Mouse (Mus musculus): ENCODE measurements around the gene Ypel4. TPM values are rescaled to one million over a fixed set of nuclear protein-coding genes. Genes with fewer than 3 reads are reported as not detected.
"Not testable (repeated sequence)": the region's sequence is repeated elsewhere in the genome, so short reads cannot be mapped to it uniquely, and the experiment has no call there.

Ypel4 gene
- polyA plus RNA-seq, 1 experiment from 2014 or later = 79.1 TPM

GRCm38 (mm10) chr2:84723856-84724255 is 10.0 kb upstream of the Ypel4 start:
- peaks cover 32% of the 10 kb centered on the region for H3K4me1 ChIP-seq (ENCODE audit: control insufficient read depth, low read depth, low read length)
- no peak for ATAC-seq (ENCODE audit: low read depth)
- H3K4me2 ChIP-seq (ENCODE audit: low read depth, low read length) = no peak overlapping the region
- 92% methylated on average over 14 of the region's 14 CpGs for whole genome bisulfite sequencing (ENCODE audit: insufficient replicate concordance)
- no peak overlapping the region for H3K9ac ChIP-seq (ENCODE audit: low read depth, low read length)
- H3K4me3 ChIP-seq (ENCODE audit: low read depth, low read length) = no peak overlapping the region
- peaks cover 37% of the 10 kb centered on the region for H3K36me3 ChIP-seq (ENCODE audit: control insufficient read depth, insufficient read depth)
- H3K9me3 ChIP-seq (replicated peaks; ENCODE audit: control insufficient read depth, low read length) = no peaks in the 10 kb centered on the region
- H3K27ac ChIP-seq (ENCODE audit: low read length) = peak overlapping the region; percentile 17; the same call in 1 of the 2 replicates
- no peaks in the 10 kb centered on the region for H3K27me3 ChIP-seq (ENCODE audit: control insufficient read depth, insufficient read depth, low read depth, low read length)

GRCm38 (mm10) chr2:84725770-84726169 is 8.1 kb upstream of the Ypel4 start:
- Histone ChIP-seq H3K36me3 (ENCODE audit: control insufficient read depth, insufficient read depth) (peaks cover 37% of the 10 kb centered on the region), H3K9ac (ENCODE audit: low read depth, low read length) (peak overlapping the region; percentile 79), H3K9me3 (replicated peaks; ENCODE audit: control insufficient read depth, low read length) (no peaks in the 10 kb centered on the region), H3K4me1 (ENCODE audit: control insufficient read depth, low read depth, low read length) (peaks cover 42% of the 10 kb centered on the region), H3K4me3 (ENCODE audit: low read depth, low read length) (peak overlapping the region; percentile 77), H3K4me2 (ENCODE audit: low read depth, low read length) (peak overlapping the region; percentile 68), H3K27ac (ENCODE audit: low read length) (peak overlapping the region; percentile 24; the same call in 1 of the 2 replicates), H3K27me3 (ENCODE audit: control insufficient read depth, insufficient read depth, low read depth, low read length) (no peaks in the 10 kb centered on the region)
- ATAC-seq (ENCODE audit: low read depth) = no peak
- 82% methylated on average over 10 of the region's 10 CpGs for WGBS (ENCODE audit: insufficient replicate concordance)

GRCm38 (mm10) chr2:84726716-84727115 is 7.1 kb upstream of the Ypel4 start:
- peak overlapping the region; percentile 77 for H3K4me3 ChIP-seq (ENCODE audit: low read depth, low read length)
- peak overlapping the region; percentile 79 for H3K9ac ChIP-seq (ENCODE audit: low read depth, low read length)
- WGBS (ENCODE audit: insufficient replicate concordance) = under 1% methylated on average over 9 of the region's 9 CpGs
- no peak for ATAC-seq (ENCODE audit: low read depth)
- no peaks in the 10 kb centered on the region for H3K27me3 ChIP-seq (ENCODE audit: control insufficient read depth, insufficient read depth, low read depth, low read length)
- H3K4me2 ChIP-seq (ENCODE audit: low read depth, low read length) = peak overlapping the region; percentile 68
- H3K9me3 ChIP-seq (replicated peaks; ENCODE audit: control insufficient read depth, low read length) = no peaks in the 10 kb centered on the region
- peaks cover 30% of the 10 kb centered on the region for H3K36me3 ChIP-seq (ENCODE audit: control insufficient read depth, insufficient read depth)
- peak overlapping the region; percentile 97 for H3K27ac ChIP-seq (ENCODE audit: low read length)
- peaks cover 43% of the 10 kb centered on the region for H3K4me1 ChIP-seq (ENCODE audit: control insufficient read depth, low read depth, low read length)

GRCm38 (mm10) chr2:84727172-84727858 is 6.5 kb upstream of the Ypel4 start, which contains the start of gene Clp1:
Gene Clp1 (minus strand): TSS chr2:84727350.
- Histone ChIP-seq H3K4me1 (ENCODE audit: control insufficient read depth, low read depth, low read length) (peaks cover 49% of the 10 kb centered on the region), H3K27me3 (ENCODE audit: control insufficient read depth, insufficient read depth, low read depth, low read length) (no peaks in the 10 kb centered on the region), H3K9me3 (replicated peaks; ENCODE audit: control insufficient read depth, low read length) (no peaks in the 10 kb centered on the region), H3K4me3 (ENCODE audit: low read depth, low read length) (peak within 1 kb of the TSS; percentile 77), H3K9ac (ENCODE audit: low read depth, low read length) (peak within 1 kb of the TSS; percentile 79), H3K27ac (ENCODE audit: low read length) (peak within 1 kb of the TSS; percentile 97), H3K36me3 (ENCODE audit: control insufficient read depth, insufficient read depth) (peaks cover 28% of the 10 kb centered on the region), H3K4me2 (ENCODE audit: low read depth, low read length) (peak within 1 kb of the TSS; percentile 87)
- 0% methylated on average over 39 of the region's 39 CpGs for WGBS (ENCODE audit: insufficient replicate concordance)
- peak; percentile 96 for ATAC-seq (ENCODE audit: low read depth)

- not testable (repeated sequence) for H3K4me3 ChIP-seq (ENCODE audit: low read depth, low read length); H3K9me3 ChIP-seq (replicated peaks; ENCODE audit: control insufficient read depth, low read length); H3K27me3 ChIP-seq (ENCODE audit: control insufficient read depth, insufficient read depth, low read depth, low read length); ATAC-seq (ENCODE audit: low read depth); H3K9ac ChIP-seq (ENCODE audit: low read depth, low read length)
- WGBS (ENCODE audit: insufficient replicate concordance) = 81% methylated on average over 5 of the region's 5 CpGs
- Histone ChIP-seq H3K4me1 (ENCODE audit: control insufficient read depth, low read depth, low read length) (peaks cover 57% of the 10 kb centered on the region), H3K36me3 (ENCODE audit: control insufficient read depth, insufficient read depth) (peaks cover 25% of the 10 kb centered on the region), H3K27ac (ENCODE audit: low read length) (peak overlapping the region; percentile 97), H3K4me2 (ENCODE audit: low read depth, low read length) (peak overlapping the region; percentile 87)
These were observed 5.7 kb upstream of the Ypel4 start for GRCm38 (mm10) chr2:84728191-84728590.

GRCm38 (mm10) chr2:84731206-84731605 is 2.7 kb upstream of the Ypel4 start:
- Histone ChIP-seq H3K4me1 (ENCODE audit: control insufficient read depth, low read depth, low read length) (peaks cover 62% of the 10 kb centered on the region), H3K9me3 (replicated peaks; ENCODE audit: control insufficient read depth, low read length) (no peaks in the 10 kb centered on the region), H3K4me3 (ENCODE audit: low read depth, low read length) (no peak overlapping the region), H3K27ac (ENCODE audit: low read length) (peak overlapping the region; percentile 97), H3K36me3 (ENCODE audit: control insufficient read depth, insufficient read depth) (peaks cover under 1% of the 10 kb centered on the region; the same call in 1 of the 2 replicates), H3K9ac (ENCODE audit: low read depth, low read length) (peak overlapping the region; percentile 23; the same call in 1 of the 2 replicates), H3K4me2 (ENCODE audit: low read depth, low read length) (no peak overlapping the region), H3K27me3 (ENCODE audit: control insufficient read depth, insufficient read depth, low read depth, low read length) (no peaks in the 10 kb centered on the region; the same call in 1 of the 2 replicates)
- 71% methylated on average over 3 of the region's 3 CpGs for WGBS (ENCODE audit: insufficient replicate concordance)
- no peak for ATAC-seq (ENCODE audit: low read depth)

GRCm38 (mm10) chr2:84732394-84732793 is 1.5 kb upstream of the Ypel4 start:
- no peaks in the 10 kb centered on the region for H3K9me3 ChIP-seq (replicated peaks; ENCODE audit: control insufficient read depth, low read length)
- H3K27ac ChIP-seq (ENCODE audit: low read length) = peak overlapping the region; percentile 97
- peak overlapping the region; percentile 57 for H3K4me2 ChIP-seq (ENCODE audit: low read depth, low read length)
- H3K27me3 ChIP-seq (ENCODE audit: control insufficient read depth, insufficient read depth, low read depth, low read length) = no peaks in the 10 kb centered on the region; the same call in 1 of the 2 replicates
- whole genome bisulfite sequencing (ENCODE audit: insufficient replicate concordance) = 84% methylated on average over 1 of the region's 1 CpGs
- H3K4me1 ChIP-seq (ENCODE audit: control insufficient read depth, low read depth, low read length) = peaks cover 70% of the 10 kb centered on the region
- peak; percentile 16 for ATAC-seq (ENCODE audit: low read depth)
- H3K4me3 ChIP-seq (ENCODE audit: low read depth, low read length) = no peak overlapping the region; the same call in 1 of the 2 replicates
- H3K9ac ChIP-seq (ENCODE audit: low read depth, low read length) = no peak overlapping the region
- H3K36me3 ChIP-seq (ENCODE audit: control insufficient read depth, insufficient read depth) = peaks cover 12% of the 10 kb centered on the region; the same call in 1 of the 2 replicates

- under 1% methylated on average over 11 of the region's 11 CpGs for WGBS (ENCODE audit: insufficient replicate concordance)
- H3K4me1 ChIP-seq (ENCODE audit: control insufficient read depth, low read depth, low read length) = peaks cover 86% of the 10 kb centered on the region
- no peaks in the 10 kb centered on the region for H3K9me3 ChIP-seq (replicated peaks; ENCODE audit: control insufficient read depth, low read length)
- peak overlapping the region; percentile 57 for H3K4me2 ChIP-seq (ENCODE audit: low read depth, low read length)
- H3K4me3 ChIP-seq (ENCODE audit: low read depth, low read length) = peak overlapping the region; percentile 76
- H3K27ac ChIP-seq (ENCODE audit: low read length) = peak overlapping the region; percentile 97
- H3K27me3 ChIP-seq (ENCODE audit: control insufficient read depth, insufficient read depth, low read depth, low read length) = no peaks in the 10 kb centered on the region; the same call in 1 of the 2 replicates
- H3K9ac ChIP-seq (ENCODE audit: low read depth, low read length) = peak overlapping the region; percentile 88
- no peak for ATAC-seq (ENCODE audit: low read depth)
- peaks cover 26% of the 10 kb centered on the region for H3K36me3 ChIP-seq (ENCODE audit: control insufficient read depth, insufficient read depth)
These were observed 550 bp downstream of the Ypel4 start for GRCm38 (mm10) chr2:84734351-84734864.

GRCm38 (mm10) chr2:84734919-84735318 is 1.1 kb downstream of the Ypel4 start:
- ATAC-seq (ENCODE audit: low read depth) = peak; percentile 16; the same call in 1 of the 2 replicates
- H3K4me3 ChIP-seq (ENCODE audit: low read depth, low read length) = peak overlapping the region; percentile 76
- H3K9me3 ChIP-seq (replicated peaks; ENCODE audit: control insufficient read depth, low read length) = no peaks in the 10 kb centered on the region
- WGBS (ENCODE audit: insufficient replicate concordance) = 7% methylated on average over 2 of the region's 2 CpGs
- H3K27me3 ChIP-seq (ENCODE audit: control insufficient read depth, insufficient read depth, low read depth, low read length) = no peaks in the 10 kb centered on the region; the same call in 1 of the 2 replicates
- peak overlapping the region; percentile 57 for H3K4me2 ChIP-seq (ENCODE audit: low read depth, low read length)
- H3K9ac ChIP-seq (ENCODE audit: low read depth, low read length) = peak overlapping the region; percentile 88
- peaks cover 29% of the 10 kb centered on the region for H3K36me3 ChIP-seq (ENCODE audit: control insufficient read depth, insufficient read depth)
- peak overlapping the region; percentile 97 for H3K27ac ChIP-seq (ENCODE audit: low read length)
- H3K4me1 ChIP-seq (ENCODE audit: control insufficient read depth, low read depth, low read length) = peaks cover 82% of the 10 kb centered on the region
